Mouse (Mus musculus): Measurements from ENCODE around the gene Tnip1. TPM values are rescaled to one million over a fixed set of nuclear protein-coding genes. Genes with fewer than 3 reads are reported as not detected.

The Tnip1 gene
- polyA plus RNA-seq, 1 experiment, result 121 TPM

DNA sequence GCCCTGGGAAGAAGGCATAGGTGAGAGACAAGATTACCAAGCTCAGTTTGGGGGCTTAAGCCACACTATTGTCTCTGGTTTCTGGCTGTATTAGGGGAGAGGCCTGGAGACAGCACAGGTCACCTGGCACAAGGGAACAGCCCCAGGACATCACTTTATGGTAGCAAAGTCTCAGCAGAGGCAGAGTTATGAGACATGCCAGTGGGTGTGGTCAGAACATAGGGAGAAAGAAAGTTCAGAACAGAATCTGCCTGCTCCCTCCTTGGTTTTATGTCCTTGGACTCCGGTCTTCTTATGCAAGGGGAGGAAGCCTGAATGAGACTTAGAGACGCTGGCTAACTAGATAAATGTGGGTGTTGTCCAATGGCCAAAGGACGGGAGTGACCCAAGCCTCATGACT lies 18.0 kb downstream of the Tnip1 start:
- H3K27ac ChIP-seq (ENCODE audit: control insufficient read depth, insufficient read depth, low read length), result no peak overlapping the region
- no peak overlapping the region for H3K4me3 ChIP-seq (ENCODE audit: control insufficient read depth, insufficient read depth, low read length)
- no peak for DNase-seq
- no peaks in the 10 kb centered on the region for H3K27me3 ChIP-seq (ENCODE audit: control insufficient read depth, insufficient read depth, low read length)
- 89% methylated on average over 3 of the region's 3 CpGs for WGBS
- no peaks in the 10 kb centered on the region for H3K36me3 ChIP-seq (ENCODE audit: control insufficient read depth, insufficient read depth, low read length)
- peaks cover 4% of the 10 kb centered on the region; the same call in 1 of the 2 replicates for H3K4me1 ChIP-seq (replicated peaks; ENCODE audit: control insufficient read depth, insufficient read depth, low read length)
- TF ChIP-seq CTCF (IDR thresholded peaks at IDR 0.05; ENCODE audit: borderline replicate concordance, control insufficient read depth, extremely low read depth, insufficient read depth, low read length, poor library complexity), result no peak
- no peak for TF ChIP-seq POLR2A (IDR thresholded peaks at IDR 0.05; ENCODE audit: control insufficient read depth, extremely low read depth, insufficient read depth, low read length, poor library complexity)

DNA sequence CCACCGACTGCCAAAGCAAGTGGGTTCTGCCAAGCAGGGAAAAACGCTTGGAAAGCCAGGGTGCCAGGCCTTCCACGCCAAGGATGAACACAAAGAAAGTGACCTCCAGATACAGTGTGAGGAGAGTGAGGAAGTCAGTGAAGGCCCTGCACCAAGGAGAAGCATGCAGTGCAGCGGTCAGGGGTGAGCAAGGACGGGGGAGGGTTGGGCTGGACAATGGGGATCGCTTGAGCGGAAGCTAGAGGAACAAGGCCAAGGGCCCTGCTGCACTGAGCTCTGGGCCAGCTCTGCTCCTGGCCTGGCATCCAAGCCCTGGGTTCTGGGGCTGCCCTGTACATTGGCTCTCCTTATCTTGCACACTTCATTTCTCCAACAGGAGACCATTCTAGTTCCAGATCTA lies 22.7 kb downstream of the Tnip1 start:
- peaks cover 23% of the 10 kb centered on the region for H3K4me1 ChIP-seq (replicated peaks; ENCODE audit: control insufficient read depth, insufficient read depth, low read length)
- 98% methylated on average over 7 of the region's 7 CpGs for WGBS

DNA sequence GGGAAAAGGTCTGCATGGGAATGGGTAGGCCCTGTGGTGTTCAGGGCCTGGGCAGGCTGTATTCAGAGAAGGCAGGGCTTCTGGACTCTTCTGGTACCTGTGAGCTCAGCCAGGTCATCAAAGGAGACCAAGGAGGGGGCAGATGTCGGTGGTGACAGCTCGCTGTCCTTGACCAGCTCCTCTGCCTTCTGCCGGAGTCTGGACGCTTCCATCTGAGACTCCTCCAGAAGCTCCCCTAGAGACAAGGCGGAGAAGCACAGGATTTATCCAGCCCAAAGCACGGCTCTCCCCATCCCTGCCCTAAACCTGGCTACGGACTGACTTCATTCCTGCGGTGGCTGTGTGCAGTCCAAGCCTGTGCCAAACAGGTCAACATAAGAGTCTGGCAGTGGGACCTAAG lies 23.2 kb downstream of the Tnip1 start:
- no peak overlapping the region for H3K4me3 ChIP-seq (ENCODE audit: control insufficient read depth, insufficient read depth, low read length)
- H3K27me3 ChIP-seq (ENCODE audit: control insufficient read depth, insufficient read depth, low read length), result no peaks in the 10 kb centered on the region
- H3K4me1 ChIP-seq (replicated peaks; ENCODE audit: control insufficient read depth, insufficient read depth, low read length), result peaks cover 23% of the 10 kb centered on the region
- no peak for TF ChIP-seq CTCF (IDR thresholded peaks at IDR 0.05; ENCODE audit: borderline replicate concordance, control insufficient read depth, extremely low read depth, insufficient read depth, low read length, poor library complexity)
- no peak for TF ChIP-seq POLR2A (IDR thresholded peaks at IDR 0.05; ENCODE audit: control insufficient read depth, extremely low read depth, insufficient read depth, low read length, poor library complexity)
- 97% methylated on average over 8 of the region's 8 CpGs for WGBS
- no peak overlapping the region for H3K27ac ChIP-seq (ENCODE audit: control insufficient read depth, insufficient read depth, low read length)
- H3K36me3 ChIP-seq (ENCODE audit: control insufficient read depth, insufficient read depth, low read length), result peaks cover 33% of the 10 kb centered on the region
- DNase-seq, result no peak

More for the DNA sequence above, 22.7 kb downstream of the Tnip1 start:
- no peaks in the 10 kb centered on the region for H3K27me3 ChIP-seq (ENCODE audit: control insufficient read depth, insufficient read depth, low read length)
- peaks cover 31% of the 10 kb centered on the region for H3K36me3 ChIP-seq (ENCODE audit: control insufficient read depth, insufficient read depth, low read length)
- DNase-seq, result no peak
- no peak overlapping the region for H3K27ac ChIP-seq (ENCODE audit: control insufficient read depth, insufficient read depth, low read length)
- TF ChIP-seq POLR2A (IDR thresholded peaks at IDR 0.05; ENCODE audit: control insufficient read depth, extremely low read depth, insufficient read depth, low read length, poor library complexity) (no peak), CTCF (IDR thresholded peaks at IDR 0.05; ENCODE audit: borderline replicate concordance, control insufficient read depth, extremely low read depth, insufficient read depth, low read length, poor library complexity) (no peak)
- H3K4me3 ChIP-seq (ENCODE audit: control insufficient read depth, insufficient read depth, low read length), result no peak overlapping the region

DNA sequence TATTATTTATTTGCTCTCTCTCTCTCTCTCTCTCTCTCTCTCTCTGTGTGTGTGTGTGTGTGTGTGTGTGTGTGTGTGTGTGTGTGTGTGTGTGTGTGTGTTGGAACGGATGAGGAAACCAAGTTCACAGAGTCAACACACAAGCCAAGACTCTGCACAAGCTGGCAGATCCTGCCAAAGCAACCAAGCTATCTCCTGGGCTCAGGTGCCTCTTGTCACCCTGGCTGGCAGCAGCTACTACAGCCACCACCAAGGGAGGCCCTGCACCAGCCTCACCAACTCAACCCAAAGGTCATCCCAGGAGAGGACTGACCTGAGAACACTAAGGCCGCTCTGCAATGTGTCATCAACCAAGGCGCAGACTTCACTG lies 26.0 kb downstream of the Tnip1 start:
- TF ChIP-seq CTCF (IDR thresholded peaks at IDR 0.05; ENCODE audit: borderline replicate concordance, control insufficient read depth, extremely low read depth, insufficient read depth, low read length, poor library complexity) (no peak), POLR2A (IDR thresholded peaks at IDR 0.05; ENCODE audit: control insufficient read depth, extremely low read depth, insufficient read depth, low read length, poor library complexity) (no peak)
- DNase-seq, result no peak
- Histone ChIP-seq H3K36me3 (ENCODE audit: control insufficient read depth, insufficient read depth, low read length) (peaks cover 60% of the 10 kb centered on the region), H3K27ac (ENCODE audit: control insufficient read depth, insufficient read depth, low read length) (no peak overlapping the region), H3K27me3 (ENCODE audit: control insufficient read depth, insufficient read depth, low read length) (no peaks in the 10 kb centered on the region), H3K4me1 (replicated peaks; ENCODE audit: control insufficient read depth, insufficient read depth, low read length) (peaks cover 21% of the 10 kb centered on the region), H3K4me3 (ENCODE audit: control insufficient read depth, insufficient read depth, low read length) (no peak overlapping the region)
- 100% methylated on average over 2 of the region's 3 CpGs for WGBS

DNA sequence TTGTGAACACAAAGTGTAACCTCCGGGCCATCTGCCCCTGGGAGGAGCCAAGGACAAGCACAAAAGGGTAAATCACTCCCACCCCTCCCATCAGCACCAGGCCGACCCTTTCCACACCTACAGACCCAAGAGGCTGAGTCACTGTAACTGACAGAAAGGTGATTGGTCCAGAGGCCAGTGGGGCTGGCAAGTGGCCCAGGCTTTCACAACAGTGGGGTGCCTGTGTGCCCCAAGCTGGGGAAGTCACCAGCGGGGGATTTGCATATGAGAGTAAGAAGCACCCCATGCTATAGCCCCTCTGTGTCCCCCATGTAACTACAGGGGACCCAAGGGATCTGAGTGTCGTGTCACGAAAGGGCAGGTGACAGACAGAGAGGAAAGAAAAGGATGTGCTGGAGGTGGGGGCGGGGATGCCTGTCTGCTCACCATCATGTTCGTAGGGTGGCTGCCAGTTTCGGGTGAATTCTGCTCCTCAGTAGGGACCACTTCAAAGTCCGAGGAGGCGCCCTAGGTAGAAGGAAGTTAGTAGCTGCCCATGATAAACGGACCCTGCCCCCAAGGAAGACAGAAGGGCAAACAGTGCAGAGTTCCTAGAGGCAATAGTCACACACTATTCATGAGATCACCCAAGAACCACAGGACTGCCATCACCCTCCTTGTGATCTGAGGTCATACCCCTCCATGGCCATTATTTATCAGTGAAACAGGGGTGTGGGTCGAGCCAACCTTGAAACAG lies 26.5 kb downstream of the Tnip1 start:
- peak; percentile 20 for DNase-seq
- peaks cover 65% of the 10 kb centered on the region for H3K36me3 ChIP-seq (ENCODE audit: control insufficient read depth, insufficient read depth, low read length)
- H3K27ac ChIP-seq (ENCODE audit: control insufficient read depth, insufficient read depth, low read length), result no peak overlapping the region

DNA sequence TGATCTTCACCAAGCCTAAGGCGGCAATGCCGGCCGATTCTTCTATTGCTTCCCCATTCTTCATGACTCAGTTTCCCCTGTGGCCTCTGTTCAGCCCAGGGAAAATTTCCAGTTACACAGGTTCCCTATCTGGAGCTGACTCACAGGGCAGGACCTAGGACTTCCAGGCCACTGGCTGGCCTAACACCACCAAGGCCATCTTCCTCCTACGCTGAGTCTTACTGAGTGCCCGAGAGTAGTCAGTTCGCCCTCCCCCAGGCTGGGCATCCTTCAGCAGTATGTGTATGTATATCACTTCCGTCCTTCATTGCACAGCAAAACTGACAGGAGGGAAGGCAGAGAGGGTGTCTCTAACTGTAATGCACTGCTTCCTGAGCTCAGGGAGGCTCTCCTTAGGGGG lies 28.5 kb downstream of the Tnip1 start:
- DNase-seq, result no peak
- Histone ChIP-seq H3K4me1 (replicated peaks; ENCODE audit: control insufficient read depth, insufficient read depth, low read length) (peaks cover 21% of the 10 kb centered on the region), H3K27me3 (ENCODE audit: control insufficient read depth, insufficient read depth, low read length) (no peaks in the 10 kb centered on the region), H3K4me3 (ENCODE audit: control insufficient read depth, insufficient read depth, low read length) (no peak overlapping the region), H3K36me3 (ENCODE audit: control insufficient read depth, insufficient read depth, low read length) (peaks cover 84% of the 10 kb centered on the region), H3K27ac (ENCODE audit: control insufficient read depth, insufficient read depth, low read length) (no peak overlapping the region)
- WGBS, result 83% methylated on average over 7 of the region's 7 CpGs
- TF ChIP-seq CTCF (IDR thresholded peaks at IDR 0.05; ENCODE audit: borderline replicate concordance, control insufficient read depth, extremely low read depth, insufficient read depth, low read length, poor library complexity), result no peak
- no peak for TF ChIP-seq POLR2A (IDR thresholded peaks at IDR 0.05; ENCODE audit: control insufficient read depth, extremely low read depth, insufficient read depth, low read length, poor library complexity)

More for the DNA sequence above, 26.5 kb downstream of the Tnip1 start:
- Histone ChIP-seq H3K27me3 (ENCODE audit: control insufficient read depth, insufficient read depth, low read length) (no peaks in the 10 kb centered on the region), H3K4me3 (ENCODE audit: control insufficient read depth, insufficient read depth, low read length) (no peak overlapping the region), H3K4me1 (replicated peaks; ENCODE audit: control insufficient read depth, insufficient read depth, low read length) (peaks cover 21% of the 10 kb centered on the region)
- TF ChIP-seq POLR2A (IDR thresholded peaks at IDR 0.05; ENCODE audit: control insufficient read depth, extremely low read depth, insufficient read depth, low read length, poor library complexity) (no peak), CTCF (IDR thresholded peaks at IDR 0.05; ENCODE audit: borderline replicate concordance, control insufficient read depth, extremely low read depth, insufficient read depth, low read length, poor library complexity) (no peak)
- 13% methylated on average over 12 of the region's 12 CpGs for WGBS
